Mouse (Mus musculus): ENCODE data around the gene Dhx58.

The Dhx58 gene

GRCm38 (mm10) chr11:100703851-100704531 is at the start of gene Dhx58:
TSS of gene Dhx58 (minus strand) at chr11:100704271.
- no peak for DNase-seq

GRCm38 (mm10) chr11:100752294-100752693 is 48.2 kb upstream of the Dhx58 start:
- DNase-seq: no peak

GRCm38 (mm10) chr11:100750127-100750526 is 46.1 kb upstream of the Dhx58 start:
- no peak for DNase-seq

- no peak for DNase-seq
These were observed 45.4 kb upstream of the Dhx58 start for GRCm38 (mm10) chr11:100749469-100749868.

DNA sequence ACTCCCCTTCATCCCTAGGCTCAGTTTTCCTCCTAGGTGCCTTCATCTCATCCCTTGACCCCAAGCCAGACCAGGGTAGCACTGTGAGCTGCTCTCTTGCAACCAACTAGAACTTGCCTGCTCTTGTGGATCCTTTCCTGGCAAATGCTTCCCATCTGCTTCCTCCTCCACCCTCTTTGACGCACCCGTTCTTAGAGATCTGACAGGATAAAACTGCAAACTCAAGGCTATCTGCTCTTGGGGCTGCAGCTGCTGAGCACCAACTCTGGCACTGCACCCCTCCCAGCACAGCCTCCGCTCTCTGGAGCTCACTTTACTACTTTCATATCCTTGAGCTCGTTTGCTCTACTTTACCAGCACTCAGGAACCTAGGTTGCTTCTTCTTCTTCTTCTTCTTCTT is 44.5 kb upstream of the Dhx58 start:
- DNase-seq: no peak

DNA sequence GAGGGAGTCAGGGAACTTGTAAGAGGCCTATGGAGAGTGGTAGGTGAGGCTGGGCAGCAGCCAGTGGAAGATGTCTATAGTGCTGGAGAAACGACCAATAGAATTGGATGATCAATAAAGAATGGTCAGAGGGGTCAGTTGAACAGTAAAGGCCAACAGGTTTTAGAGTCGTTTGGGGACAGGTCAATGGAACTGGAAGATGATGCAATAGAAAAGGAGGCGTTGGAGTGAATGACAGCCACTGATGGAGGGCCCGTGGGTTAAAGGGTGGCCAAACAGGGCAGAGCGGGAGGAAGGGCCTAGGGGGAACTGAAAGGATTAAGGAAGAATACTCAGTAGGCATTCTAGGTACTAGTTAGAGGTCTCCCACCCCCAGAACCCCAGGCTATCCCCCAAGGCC is 43.0 kb upstream of the Dhx58 start:
- no peak for DNase-seq

- no peak for DNase-seq
These were observed 42.5 kb upstream of the Dhx58 start for GRCm38 (mm10) chr11:100746546-100746945.

DNA sequence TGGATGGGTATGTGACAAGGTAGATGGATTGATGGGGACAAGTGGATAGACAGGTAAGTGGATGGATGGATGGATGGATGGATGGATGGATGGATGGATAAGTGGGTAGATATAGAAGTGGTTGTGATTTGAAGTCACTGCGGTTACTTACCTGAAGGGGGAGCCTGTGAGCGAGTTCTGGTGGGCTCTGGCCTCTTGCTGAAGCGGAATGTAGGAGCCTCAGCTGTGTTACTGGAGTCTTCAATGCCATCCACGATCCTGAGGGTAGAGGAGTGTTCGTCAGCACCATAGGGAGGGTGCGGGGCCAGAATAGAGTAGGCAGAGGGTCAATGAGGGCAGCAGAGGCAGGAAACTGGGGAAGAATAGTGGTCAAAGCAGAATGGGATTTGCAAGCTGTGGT is 41.0 kb upstream of the Dhx58 start:
- peak; percentile 49 for DNase-seq

GRCm38 (mm10) chr11:100741348-100741747 is 37.3 kb upstream of the Dhx58 start:
- no peak for DNase-seq

DNA sequence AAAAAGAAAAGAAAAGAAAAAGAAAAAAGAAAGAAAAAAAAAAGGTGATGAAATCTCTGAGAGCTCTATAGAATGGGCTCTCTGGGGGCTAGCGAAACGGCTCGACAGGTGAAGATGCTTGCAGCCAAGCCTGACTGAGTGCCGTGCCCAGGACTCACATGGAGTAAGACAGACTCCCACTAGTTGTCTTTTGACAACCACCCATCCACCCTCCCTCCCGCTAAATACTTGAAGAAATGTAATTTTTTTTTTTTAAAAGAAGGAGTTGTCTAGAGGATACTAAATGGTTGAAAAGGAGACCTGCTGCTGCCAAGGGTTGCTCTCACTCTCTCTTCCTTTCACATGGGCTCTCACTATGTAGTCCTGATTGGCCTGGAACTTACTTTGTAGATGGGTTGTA is 34.7 kb upstream of the Dhx58 start:
- DNase-seq: no peak

- peak; percentile 96 for DNase-seq
These were observed 34.1 kb upstream of the Dhx58 start, which contains the start of gene Rab5c for GRCm38 (mm10) chr11:100738066-100738604. TSS of gene Rab5c (minus strand) at chr11:100738215.

DNA sequence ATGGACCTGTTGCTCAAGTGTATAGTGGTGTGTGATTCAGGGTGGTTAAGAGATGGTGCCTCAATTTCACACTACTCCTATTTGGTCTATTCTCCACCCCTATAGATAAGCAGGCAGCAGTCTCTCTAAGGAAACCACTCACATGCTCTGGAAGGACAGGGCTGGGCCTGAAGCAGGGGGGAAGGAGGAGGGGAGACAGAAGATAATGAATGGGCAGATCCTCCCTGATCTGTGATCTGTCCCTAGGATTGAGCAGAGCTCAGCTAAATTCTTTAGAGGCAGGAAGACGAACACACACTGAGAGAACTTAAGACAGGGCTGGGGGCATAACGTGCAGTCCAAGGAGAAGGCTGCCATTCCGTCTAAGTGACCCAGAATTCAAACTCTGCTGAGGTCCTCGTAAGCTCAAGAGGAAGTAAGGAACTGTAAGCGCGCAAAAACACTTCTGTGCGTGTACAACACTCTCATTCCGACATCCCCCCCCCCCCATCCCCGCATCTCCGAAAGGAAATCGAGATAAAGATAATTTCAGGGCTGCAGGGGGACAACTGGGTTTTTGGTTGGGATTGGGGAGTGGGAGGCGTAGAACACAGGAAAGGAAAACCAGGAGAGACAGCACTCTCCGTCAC is 33.1 kb upstream of the Dhx58 start:
- no peak for DNase-seq

DNA sequence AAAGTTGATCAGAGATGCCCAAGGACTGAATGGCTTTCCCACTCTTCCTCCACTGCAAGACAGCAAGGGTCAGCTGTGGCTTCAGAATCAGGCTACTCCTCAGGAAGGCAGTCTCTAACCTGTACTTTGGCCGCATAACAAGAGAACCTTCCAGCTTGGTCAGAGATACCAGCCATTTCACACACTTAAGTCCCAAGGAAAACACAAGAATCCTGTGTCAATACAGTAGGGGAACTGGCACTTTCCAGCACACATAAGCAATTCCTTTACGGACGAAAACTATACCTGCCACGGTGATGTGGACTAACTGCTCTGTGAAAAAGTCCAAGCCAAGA is 32.6 kb upstream of the Dhx58 start:
- DNase-seq: no peak

GRCm38 (mm10) chr11:100735954-100736745 is 32.1 kb upstream of the Dhx58 start:
- DNase-seq: no peak

- no peak for DNase-seq
These were observed 31.2 kb upstream of the Dhx58 start for GRCm38 (mm10) chr11:100735134-100735865.

GRCm38 (mm10) chr11:100730477-100731205 is 26.6 kb upstream of the Dhx58 start:
- DNase-seq: no peak

DNA sequence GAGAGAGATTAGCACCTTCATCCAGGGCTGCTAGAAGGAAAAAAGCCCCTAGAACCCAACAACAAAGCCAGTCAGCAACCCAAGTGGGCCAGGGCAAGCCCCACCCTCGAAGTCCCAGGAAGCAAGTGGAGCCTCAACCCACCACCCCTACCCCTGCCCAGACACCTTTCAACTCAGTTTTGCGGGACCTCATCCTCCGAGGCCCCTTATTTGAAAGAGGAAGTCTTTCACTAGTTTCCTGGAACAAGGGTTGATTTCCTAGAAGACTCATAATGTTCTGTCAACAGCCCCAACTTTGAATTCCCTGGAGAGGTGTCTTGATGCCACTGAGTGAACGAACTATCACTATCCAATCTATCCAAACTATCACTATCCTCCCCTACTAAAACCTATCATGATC is 25.9 kb upstream of the Dhx58 start:
- DNase-seq: no peak

- no peak for DNase-seq
These were observed 24.5 kb upstream of the Dhx58 start for GRCm38 (mm10) chr11:100728601-100729000.

GRCm38 (mm10) chr11:100727201-100727600 is 23.1 kb upstream of the Dhx58 start:
- DNase-seq: no peak

GRCm38 (mm10) chr11:100724919-100725512 is 20.9 kb upstream of the Dhx58 start:
- DNase-seq: no peak

DNA sequence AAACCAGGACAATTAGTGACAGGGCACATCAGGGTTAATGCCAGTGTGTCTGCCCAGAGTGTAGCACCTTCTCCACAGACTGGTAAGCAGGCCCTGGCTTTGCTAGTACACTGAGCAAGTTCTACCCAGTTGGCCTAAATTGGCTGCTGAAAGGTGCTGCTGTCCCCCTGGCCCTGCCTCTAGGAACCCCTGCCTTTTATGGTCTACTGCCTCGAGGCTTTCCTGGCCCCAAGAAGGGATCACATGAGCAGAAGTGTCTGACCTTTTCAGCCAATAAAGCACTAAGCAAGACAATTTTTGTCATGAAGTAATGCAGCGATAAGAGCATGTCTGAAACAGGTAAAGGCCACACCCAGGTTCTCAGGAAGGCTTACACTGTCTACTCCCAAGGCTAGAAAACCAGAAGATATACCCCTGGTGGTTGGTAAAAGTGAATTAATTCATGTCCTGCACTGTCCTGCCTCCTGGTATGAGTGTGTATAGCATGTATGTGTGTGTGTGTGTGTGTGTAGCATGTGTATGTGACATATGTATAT is 18.5 kb upstream of the Dhx58 start:
- DNase-seq: no peak

All from right cerebral cortex, postnatal 4 days (tissue).